Mouse (Mus musculus): ENCODE results near the gene Ferd3l.

- no peak for TF ChIP-seq CTCF (IDR thresholded peaks at IDR 0.05; ENCODE audit: low read depth)
- TF ChIP-seq EP300 (optimal IDR thresholded peaks at IDR 0.05): no peak
Observed at GRCm38 (mm10) chr12:33927334-33928098, 709 bp upstream of the Ferd3l start.

All from stomach, postnatal 0 days (tissue).